Mouse (Mus musculus) limb, embryonic 11.5 days (tissue): ENCODE data around the gene Sdr9c7. TPM values are rescaled to one million over a fixed set of nuclear protein-coding genes. Genes with fewer than 3 reads are reported as not detected.

Source experiments
- ATAC-seq: fragments of 200-750 bp; cut with Nextera tagmentation; 2 replicates; pipeline ENCODE4 v1.8.0; 2017; ENCODE audit warnings: low read depth; ENCODE audit not compliant: insufficient number of reproducible peaks, low FRiP score, low TSS enrichment
- DNase-seq: peaks from one replicate; pipeline ENCODE4 v3.0.0-alpha.2; 2015; ENCODE audit warnings: low spot score
- H3K27ac ChIP-seq: fragments of 300-500 bp; sonication (generic); replicated peaks from 2 replicates; pipeline ENCODE4 v1.5.1; 2014; ENCODE audit warnings: low read depth, mild to moderate bottlenecking, low read length
- H3K27me3 ChIP-seq: fragments of 300-500 bp; sonication (generic); 2 replicates; pipeline ENCODE4 v1.6.1; 2014; ENCODE audit warnings: mild to moderate bottlenecking, low read length, mixed read lengths; ENCODE audit not compliant: control insufficient read depth, insufficient read depth
- H3K36me3 ChIP-seq: fragments of 300-500 bp; sonication (generic); 2 replicates; pipeline ENCODE4 v1.6.1; 2014; ENCODE audit warnings: mild to moderate bottlenecking, low read length, moderate library complexity, mixed read lengths; ENCODE audit not compliant: control insufficient read depth, insufficient read depth
- H3K4me1 ChIP-seq: fragments of 300-500 bp; sonication (generic); 2 replicates; pipeline ENCODE4 v1.6.1; 2014; ENCODE audit warnings: low read length, mixed read lengths; ENCODE audit not compliant: control insufficient read depth, insufficient read depth
- H3K4me2 ChIP-seq: fragments of 300-500 bp; sonication (generic); 2 replicates; pipeline ENCODE4 v1.6.1; 2014; ENCODE audit warnings: low read depth, mild to moderate bottlenecking, moderate library complexity; ENCODE audit not compliant: severe bottlenecking
- H3K4me3 ChIP-seq: fragments of 300-500 bp; sonication (generic); 2 replicates; pipeline ENCODE4 v1.5.1; 2014; ENCODE audit warnings: low read depth, low read length
- H3K9ac ChIP-seq: fragments of 300-500 bp; sonication (generic); 2 replicates; pipeline ENCODE4 v1.6.1; 2014; ENCODE audit warnings: mild to moderate bottlenecking, low read length
- H3K9me3 ChIP-seq: fragments of 300-500 bp; sonication (generic); 2 replicates; pipeline ENCODE4 v1.6.1; 2016; ENCODE audit warnings: low read length; ENCODE audit not compliant: control insufficient read depth
- WGBS: fragments of 180-500 bp; shearing (Covaris S2); extraction: QIAGEN DNeasy Blood & Tissue Kit; methylation state at CpG from one replicate; pipeline ENCODE4 v1.1.7; 2014; 5-methylcytosine and 5-hydroxymethylcytosine counted together
- polyA plus RNA-seq: library from polyadenylated mRNA; unstranded; fragments of >200 nt; fragmentation: Nextera tagmentation; extraction: Ambion mirVana; gene quantifications from 2 replicates; pipeline ENCODE4 v1.2.1, GENCODE M21; 2014

Sdr9c7 gene
- polyA plus RNA-seq, 1 experiment from 2014 or later: not detected

GRCm38 (mm10) chr10:127959161-127959679 lies 60.9 kb downstream of the Sdr9c7 start:
- H3K4me2 ChIP-seq: no peak overlapping the region
- no peak for ATAC-seq
- H3K4me3 ChIP-seq: no peak overlapping the region
- no peaks in the 10 kb centered on the region for H3K36me3 ChIP-seq
- no peak for DNase-seq
- H3K4me1 ChIP-seq: no peaks in the 10 kb centered on the region
- no peak overlapping the region for H3K9ac ChIP-seq
- no peaks in the 10 kb centered on the region for H3K27me3 ChIP-seq
- no peaks in the 10 kb centered on the region for H3K9me3 ChIP-seq
- 87% methylated on average over 7 of the region's 7 CpGs for WGBS
- H3K27ac ChIP-seq: no peak overlapping the region

Other genes starting within 250 kb of the Sdr9c7 start
- gene Nemp1, start 231.6 kb upstream of the Sdr9c7 start, polyA plus RNA-seq: 12.5 and 15.0 TPM in 2 replicates
- 12.7 and 13.1 TPM in 2 replicates for gene Nab2, start 229.9 kb upstream of the Sdr9c7 start, polyA plus RNA-seq
- 0.40 and 0.61 TPM in 2 replicates for gene Myo1a, start 193.3 kb upstream of the Sdr9c7 start, polyA plus RNA-seq
- gene Tac2, start 174.0 kb upstream of the Sdr9c7 start, polyA plus RNA-seq: 1.9 and 2.9 TPM in 2 replicates
- gene Zbtb39, start 159.0 kb upstream of the Sdr9c7 start, polyA plus RNA-seq: 7.2 and 7.7 TPM in 2 replicates
- 0.27 and 0.33 TPM in 2 replicates for gene Gpr182, start 146.8 kb upstream of the Sdr9c7 start, polyA plus RNA-seq
- gene Rdh1, start 138.8 kb upstream of the Sdr9c7 start, polyA plus RNA-seq: not detected in 2 replicates
- not detected in 2 replicates for gene Rdh16f1, start 138.7 kb upstream of the Sdr9c7 start, polyA plus RNA-seq
- 0.11 TPM in 1 of 2 replicates, not detected in the other for gene Rdh9, start 122.1 kb upstream of the Sdr9c7 start, polyA plus RNA-seq
- gene Rdh16, start 97.4 kb upstream of the Sdr9c7 start, polyA plus RNA-seq: not detected in 2 replicates
- gene Rdh19, start 48.6 kb upstream of the Sdr9c7 start, polyA plus RNA-seq: not detected in 2 replicates
- not detected in 2 replicates for gene Rdh16f2, start 32.0 kb upstream of the Sdr9c7 start, polyA plus RNA-seq
- gene Rdh7, start 9.7 kb upstream of the Sdr9c7 start, polyA plus RNA-seq: not detected in 2 replicates
- not detected in 2 replicates for gene Hsd17b6, start 109.1 kb downstream of the Sdr9c7 start, polyA plus RNA-seq
- gene Prim1, start 116.7 kb downstream of the Sdr9c7 start, polyA plus RNA-seq: 111 TPM in 2 replicates
- 1,036 and 1,045 TPM in 2 replicates for gene Naca, start 137.1 kb downstream of the Sdr9c7 start, polyA plus RNA-seq
- 631 and 646 TPM in 2 replicates for gene Ptges3, start 160.4 kb downstream of the Sdr9c7 start, polyA plus RNA-seq
- gene Atp5b, start 184.8 kb downstream of the Sdr9c7 start, polyA plus RNA-seq: 2,292 and 2,394 TPM in 2 replicates
- 16.7 and 17.1 TPM in 2 replicates for gene Baz2a, start 193.1 kb downstream of the Sdr9c7 start, polyA plus RNA-seq